In the genomic region with DNA sequence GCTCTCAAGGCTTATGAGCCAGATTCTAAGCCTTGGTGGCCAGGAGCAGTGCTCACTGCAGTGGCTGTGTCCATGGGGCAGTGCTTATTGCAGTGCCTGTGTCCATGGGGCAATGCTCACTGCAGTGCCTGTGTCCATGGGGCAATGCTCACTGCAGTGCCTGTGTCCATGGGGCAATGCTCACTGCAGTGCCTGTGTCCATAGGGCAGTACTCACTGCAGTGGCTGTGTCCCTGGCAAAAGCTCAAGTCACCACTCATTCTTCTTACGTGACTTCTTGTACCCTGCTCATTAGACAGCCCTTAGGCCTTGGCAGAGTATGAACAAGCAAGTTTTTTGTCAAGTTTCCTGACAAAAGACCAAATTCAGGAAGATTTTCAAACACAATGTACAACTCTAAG, we compare ENCODE assay signal across 17 mouse cellular contexts.
DNase-seq lines count a peak whose midpoint lies in the region; ATAC-seq lines count a peak whose summit lies in the region.
"Had no signal": no experiment of that assay in that cellular context is flagged by ENCODE, and none has a peak within 500 bp of the region (broad histone marks: within the 10 kb centered on the region; RNA-seq: fewer than 3 reads in every experiment).

No protein-coding gene starts in this region.

- DNase-seq in heart, adult 11 months: peak; percentile 84
- peak; percentile 25 for DNase-seq in kidney, postnatal 14 days
- no peak for DNase-seq in kidney, adult 18-20 months
- DNase-seq in Muller cell, postnatal 12 days (ENCODE audit: inconsistent ontology term): peak; percentile 48
- DNase-seq in lung, postnatal 10 days: peak; percentile 19
- DNase-seq in urinary bladder, postnatal 14 days (ENCODE audit: low spot score): no peak
- no peak for DNase-seq in embryo, embryonic 10 days (ENCODE audit: low spot score)
- DNase-seq: thymus, postnatal 14 days had no signal

- H3K4me1 ChIP-seq in heart, embryonic 11.5 days (ENCODE audit: control insufficient read depth, insufficient read depth, low read length): peaks cover 22% of the 10 kb centered on the region
- H3K4me1 ChIP-seq: liver, embryonic 15.5 days had no signal

- WGBS in heart, embryonic 11.5 days (ENCODE audit: insufficient replicate concordance): 86% methylated on average over 1 of the region's 1 CpGs

- no peak overlapping the region for H3K27ac ChIP-seq in heart, embryonic 11.5 days (ENCODE audit: low read depth, low read length)
- H3K27ac ChIP-seq: embryonic facial prominence, embryonic 12.5 days; forebrain, embryonic 13.5 days; liver, embryonic 15.5 days; midbrain, embryonic 12.5 days; neural tube, embryonic 12.5 days had no signal

- H3K9me3 ChIP-seq in heart, embryonic 11.5 days (replicated peaks; ENCODE audit: control insufficient read depth, low read length): no peaks in the 10 kb centered on the region
- H3K9me3 ChIP-seq: embryonic facial prominence, embryonic 12.5 days; forebrain, embryonic 13.5 days; hindbrain, embryonic 13.5 days; liver, embryonic 15.5 days; midbrain, embryonic 12.5 days; neural tube, embryonic 12.5 days had no signal

- H3K36me3 ChIP-seq in heart, embryonic 11.5 days (ENCODE audit: control insufficient read depth, insufficient read depth, low read length): no peaks in the 10 kb centered on the region
- H3K36me3 ChIP-seq: embryonic facial prominence, embryonic 12.5 days; hindbrain, embryonic 13.5 days; liver, embryonic 15.5 days; midbrain, embryonic 12.5 days; neural tube, embryonic 12.5 days had no signal

- no peak for ATAC-seq in heart, embryonic 11.5 days (replicated peaks; ENCODE audit: insufficient number of reproducible peaks, low FRiP score, low TSS enrichment)
- ATAC-seq: CD4-positive, CD25-positive, alpha-beta regulatory T cell, adult 4 months had no signal

- H3K4me3 ChIP-seq in heart, embryonic 11.5 days (ENCODE audit: low read depth, low read length): no peak overlapping the region
- H3K4me3 ChIP-seq: embryonic facial prominence, embryonic 12.5 days; forebrain, embryonic 13.5 days; hindbrain, embryonic 13.5 days; liver, embryonic 15.5 days; midbrain, embryonic 12.5 days; neural tube, embryonic 12.5 days had no signal

- H3K9ac ChIP-seq in heart, embryonic 11.5 days (ENCODE audit: low read depth, low read length): no peak overlapping the region
- H3K9ac ChIP-seq: embryonic facial prominence, embryonic 12.5 days; forebrain, embryonic 13.5 days; hindbrain, embryonic 13.5 days; liver, embryonic 15.5 days; midbrain, embryonic 12.5 days; neural tube, embryonic 12.5 days had no signal

- H3K27me3 ChIP-seq in heart, embryonic 11.5 days (ENCODE audit: control insufficient read depth, insufficient read depth, low read length): no peaks in the 10 kb centered on the region
- H3K27me3 ChIP-seq: embryonic facial prominence, embryonic 12.5 days; forebrain, embryonic 13.5 days; hindbrain, embryonic 13.5 days; liver, embryonic 15.5 days; midbrain, embryonic 12.5 days; neural tube, embryonic 12.5 days; Patski had no signal

- H3K4me2 ChIP-seq in heart, embryonic 11.5 days: no peak overlapping the region
- H3K4me2 ChIP-seq: embryonic facial prominence, embryonic 12.5 days; forebrain, embryonic 13.5 days; hindbrain, embryonic 13.5 days; liver, embryonic 15.5 days; midbrain, embryonic 12.5 days; neural tube, embryonic 12.5 days had no signal

Comparison
In these comparisons a context has a peak if more than half of its experiments do, and no peak if none do; other contexts are left out.
1. DNase-seq: peak in heart, adult 11 months (single experiment), kidney, postnatal 14 days (single experiment), Muller cell, postnatal 12 days (single experiment) and lung, postnatal 10 days (single experiment); none in kidney, adult 18-20 months (single experiment), urinary bladder, postnatal 14 days (single experiment) and embryo, embryonic 10 days (single experiment).